Mouse (Mus musculus): ENCODE results near the gene Xpnpep1. TPM values are rescaled to one million over a fixed set of nuclear protein-coding genes. Genes with fewer than 3 reads are reported as not detected.

Xpnpep1 gene
- polyA plus RNA-seq (2014; fragmentation: Nextera tagmentation; extraction: Ambion mirVana) = 168 and 170 TPM in 2 replicates

DNA sequence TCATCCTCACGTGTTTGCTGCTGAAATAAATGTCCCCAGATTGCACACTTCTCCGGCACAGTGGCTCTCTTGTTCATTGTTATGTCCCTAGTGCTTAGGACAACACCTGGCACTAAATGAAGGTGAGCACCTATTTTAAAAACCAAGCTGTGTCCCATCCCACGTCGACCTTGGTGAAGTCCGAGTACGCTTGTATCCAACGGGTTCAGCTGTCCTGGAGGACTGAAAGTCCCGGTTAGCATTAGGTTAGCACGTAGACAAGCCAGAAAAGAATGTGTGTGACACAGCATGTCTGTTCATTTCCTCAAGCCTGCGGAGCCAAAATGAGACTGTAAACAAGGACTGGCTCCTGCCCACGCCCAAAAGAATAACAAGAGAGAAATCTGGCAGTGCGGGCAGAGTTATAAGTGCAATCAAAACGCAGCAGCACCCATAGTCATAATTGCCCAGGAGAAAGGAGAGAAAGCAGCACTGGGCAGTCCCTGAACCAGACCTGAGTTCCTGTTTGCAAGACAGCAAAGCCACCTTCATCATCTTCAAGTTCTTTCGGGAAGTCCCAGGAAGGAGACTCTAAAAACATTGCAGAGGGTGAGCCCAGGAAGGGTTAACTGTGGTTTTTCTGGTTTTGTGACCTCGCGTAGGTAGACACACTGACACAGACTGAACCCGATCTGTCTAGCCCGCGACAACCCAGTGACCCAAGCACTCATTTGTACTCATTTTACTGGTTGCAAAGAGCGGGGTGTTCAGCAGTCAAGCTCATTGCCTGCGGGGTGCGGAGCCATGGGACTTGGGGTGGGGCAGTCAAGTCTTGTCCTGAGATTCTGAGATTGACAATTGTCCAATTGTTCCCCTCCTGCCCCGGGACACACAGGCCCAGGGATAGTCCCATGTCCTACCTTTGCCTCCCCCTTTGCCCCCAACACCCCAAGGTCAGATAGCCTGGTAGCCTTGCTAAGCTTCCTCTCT, at the start of gene Xpnpep1:
Gene Xpnpep1 (minus strand): TSS at position 51 of the 969 bp plus-strand sequence.
- Histone ChIP-seq H3K27me3 (ENCODE audit: control insufficient read depth, insufficient read depth, low read length) (no peaks in the 10 kb centered on the region), H3K36me3 (ENCODE audit: control insufficient read depth, insufficient read depth, low read length) (no peaks in the 10 kb centered on the region), H3K4me1 (ENCODE audit: control insufficient read depth, insufficient read depth, low read length) (peaks cover 6% of the 10 kb centered on the region), H3K9me3 (ENCODE audit: control insufficient read depth, low read length) (no peaks in the 10 kb centered on the region), H3K27ac (ENCODE audit: low read depth, low read length) (no peak within 1 kb of the TSS), H3K4me3 (ENCODE audit: low read depth, low read length) (peak within 1 kb of the TSS; percentile 90; the same call in 1 of the 2 replicates), H3K9ac (ENCODE audit: low read length) (no peak within 1 kb of the TSS), H3K4me2 (ENCODE audit: low read depth) (peak within 1 kb of the TSS; percentile 74)
- 83% methylated on average over 23 of the region's 23 CpGs for WGBS
- ATAC-seq (ENCODE audit: insufficient read depth, low FRiP score, low TSS enrichment) = no peak
- no peak for DNase-seq (ENCODE audit: low spot score)

DNA sequence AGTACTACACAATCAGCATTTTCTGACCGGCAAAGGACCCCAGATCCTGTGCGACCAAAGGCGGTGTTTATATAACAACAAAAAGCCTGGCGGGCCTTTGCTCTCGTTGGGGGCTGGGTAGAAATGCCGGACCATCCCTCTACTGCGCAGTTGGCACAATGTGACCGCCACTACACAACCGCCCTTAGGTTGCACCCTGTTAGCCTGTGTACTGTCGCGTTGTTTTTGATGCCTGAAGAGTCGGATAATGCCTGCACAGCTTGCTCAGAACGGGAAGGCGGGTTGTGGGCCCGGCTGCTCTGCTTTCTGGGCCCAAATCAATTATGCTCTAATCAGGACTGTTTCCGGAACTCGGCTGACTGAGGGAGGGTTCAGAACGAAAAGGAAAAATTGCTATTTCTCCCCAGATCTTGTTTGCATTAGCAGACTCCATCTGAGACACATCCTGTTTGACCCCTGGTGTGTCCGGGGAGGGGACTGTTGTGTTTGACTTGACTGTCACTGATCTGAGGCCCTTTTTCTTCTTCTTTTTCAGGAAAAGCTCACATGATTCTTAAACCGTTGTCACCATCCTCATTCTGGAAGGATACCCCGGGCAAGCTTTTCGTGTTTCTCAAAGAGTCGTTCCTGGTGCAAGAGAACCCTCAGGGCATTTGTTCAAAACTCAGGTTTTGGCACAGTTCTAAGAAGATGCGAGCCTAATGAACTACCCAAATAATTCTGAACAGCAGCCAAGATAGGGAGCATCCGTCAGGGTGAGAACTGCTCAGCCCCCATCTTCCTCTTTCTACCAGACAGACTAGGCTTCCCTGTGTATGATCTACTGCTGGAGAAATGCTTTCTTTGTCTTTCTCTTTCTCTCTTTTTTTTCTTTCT, 47.5 kb upstream of the Xpnpep1 start:
- H3K27me3 ChIP-seq (ENCODE audit: control insufficient read depth, insufficient read depth, low read length) = no peaks in the 10 kb centered on the region
- ATAC-seq (ENCODE audit: insufficient read depth, low FRiP score, low TSS enrichment) (no peak), DNase-seq (ENCODE audit: low spot score) (peak; percentile 45)
- H3K9me3 ChIP-seq (ENCODE audit: control insufficient read depth, low read length) = no peaks in the 10 kb centered on the region
- H3K9ac ChIP-seq (ENCODE audit: low read length) = no peak overlapping the region
- no peaks in the 10 kb centered on the region; the same call in 1 of the 2 replicates for H3K4me1 ChIP-seq (ENCODE audit: control insufficient read depth, insufficient read depth, low read length)
- H3K4me2 ChIP-seq (ENCODE audit: low read depth) = peak overlapping the region; percentile 21; the same call in 1 of the 2 replicates
- H3K27ac ChIP-seq (ENCODE audit: low read depth, low read length) = no peak overlapping the region
- no peak overlapping the region for H3K4me3 ChIP-seq (ENCODE audit: low read depth, low read length)
- no peaks in the 10 kb centered on the region for H3K36me3 ChIP-seq (ENCODE audit: control insufficient read depth, insufficient read depth, low read length)
- WGBS = 44% methylated on average over 25 of the region's 25 CpGs

DNA sequence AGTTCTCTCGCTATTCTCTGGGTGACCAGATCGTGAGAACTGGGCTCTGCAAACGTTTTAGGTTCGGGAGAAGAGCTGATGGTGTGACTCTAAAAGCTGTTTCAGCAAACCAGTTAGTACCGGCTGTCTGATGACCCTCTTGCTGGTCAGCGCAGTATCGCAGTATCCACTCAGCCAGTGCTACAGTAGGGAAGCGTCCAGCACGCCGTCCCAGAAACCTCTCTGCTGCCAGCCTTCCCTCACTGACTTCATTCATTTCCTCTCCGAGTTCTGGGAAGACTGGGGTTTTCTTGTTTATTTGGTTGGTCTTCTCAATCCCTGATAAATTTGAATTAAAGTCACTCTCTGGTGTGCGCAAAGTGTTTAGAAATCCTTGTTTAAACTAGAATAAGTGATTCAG, 46.8 kb upstream of the Xpnpep1 start:
- Histone ChIP-seq H3K4me3 (ENCODE audit: low read depth, low read length) (no peak overlapping the region), H3K9ac (ENCODE audit: low read length) (no peak overlapping the region)

DNA sequence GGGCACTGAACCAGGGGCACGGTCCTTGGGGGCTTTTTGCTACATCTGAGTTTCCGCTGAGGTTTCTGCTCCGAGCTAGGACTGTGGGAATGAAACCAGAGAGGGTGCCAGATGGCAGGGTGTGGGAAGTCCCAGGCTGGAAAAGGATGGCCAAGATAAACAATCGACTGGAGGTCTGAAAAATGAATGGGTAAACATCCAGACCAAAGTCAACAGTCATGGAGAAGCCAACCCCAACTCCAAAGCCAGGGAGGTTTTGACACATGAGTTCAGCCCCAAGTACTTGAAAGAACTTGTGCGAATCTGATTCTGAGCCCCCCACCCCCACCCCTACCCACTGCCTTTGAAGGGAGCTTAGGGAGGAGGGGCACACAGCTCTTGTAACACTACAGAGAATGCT, 44.7 kb upstream of the Xpnpep1 start:
- no peaks in the 10 kb centered on the region for H3K36me3 ChIP-seq (ENCODE audit: control insufficient read depth, insufficient read depth, low read length)
- no peak overlapping the region for H3K9ac ChIP-seq (ENCODE audit: low read length)
- H3K27ac ChIP-seq (ENCODE audit: low read depth, low read length) = no peak overlapping the region
- ATAC-seq (ENCODE audit: insufficient read depth, low FRiP score, low TSS enrichment) (no peak), DNase-seq (ENCODE audit: low spot score) (peak; percentile 19)
- H3K9me3 ChIP-seq (ENCODE audit: control insufficient read depth, low read length) = no peaks in the 10 kb centered on the region
- H3K4me3 ChIP-seq (ENCODE audit: low read depth, low read length) = no peak overlapping the region
- no peaks in the 10 kb centered on the region; the same call in 1 of the 2 replicates for H3K4me1 ChIP-seq (ENCODE audit: control insufficient read depth, insufficient read depth, low read length)
- WGBS = 53% methylated on average over 5 of the region's 5 CpGs
- H3K27me3 ChIP-seq (ENCODE audit: control insufficient read depth, insufficient read depth, low read length) = no peaks in the 10 kb centered on the region
- H3K4me2 ChIP-seq (ENCODE audit: low read depth) = no peak overlapping the region

More for the DNA sequence above, 46.8 kb upstream of the Xpnpep1 start:
- Histone ChIP-seq H3K4me1 (ENCODE audit: control insufficient read depth, insufficient read depth, low read length) (no peaks in the 10 kb centered on the region; the same call in 1 of the 2 replicates), H3K9me3 (ENCODE audit: control insufficient read depth, low read length) (no peaks in the 10 kb centered on the region), H3K27ac (ENCODE audit: low read depth, low read length) (no peak overlapping the region), H3K36me3 (ENCODE audit: control insufficient read depth, insufficient read depth, low read length) (no peaks in the 10 kb centered on the region), H3K27me3 (ENCODE audit: control insufficient read depth, insufficient read depth, low read length) (no peaks in the 10 kb centered on the region), H3K4me2 (ENCODE audit: low read depth) (0 out of 2 replicates have a peak overlapping the region, but pooled peaks have one; percentile 21)
- DNase-seq (ENCODE audit: low spot score) (peak; percentile 25), ATAC-seq (ENCODE audit: insufficient read depth, low FRiP score, low TSS enrichment) (no peak)
- WGBS = 64% methylated on average over 12 of the region's 12 CpGs

DNA sequence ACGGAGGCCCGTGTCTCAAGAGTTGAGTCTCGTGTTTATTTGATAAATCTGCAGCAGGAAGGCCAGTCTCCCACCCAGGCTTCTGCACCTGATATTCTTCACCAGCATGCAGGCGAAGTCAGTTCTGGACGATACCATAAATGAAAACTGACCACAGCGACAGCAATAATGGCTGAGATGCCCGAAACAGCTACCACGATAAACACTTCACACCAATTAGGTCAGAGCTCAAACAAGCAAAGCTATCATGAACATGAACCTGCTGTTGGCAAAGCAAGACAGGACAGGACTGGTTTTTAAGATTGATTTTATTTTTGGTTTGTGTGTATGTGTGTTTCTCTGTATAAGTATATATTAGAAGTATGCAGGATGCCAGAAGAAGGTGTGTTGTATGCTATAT, 42.8 kb upstream of the Xpnpep1 start:
- no peak for ATAC-seq (ENCODE audit: insufficient read depth, low FRiP score, low TSS enrichment)

DNA sequence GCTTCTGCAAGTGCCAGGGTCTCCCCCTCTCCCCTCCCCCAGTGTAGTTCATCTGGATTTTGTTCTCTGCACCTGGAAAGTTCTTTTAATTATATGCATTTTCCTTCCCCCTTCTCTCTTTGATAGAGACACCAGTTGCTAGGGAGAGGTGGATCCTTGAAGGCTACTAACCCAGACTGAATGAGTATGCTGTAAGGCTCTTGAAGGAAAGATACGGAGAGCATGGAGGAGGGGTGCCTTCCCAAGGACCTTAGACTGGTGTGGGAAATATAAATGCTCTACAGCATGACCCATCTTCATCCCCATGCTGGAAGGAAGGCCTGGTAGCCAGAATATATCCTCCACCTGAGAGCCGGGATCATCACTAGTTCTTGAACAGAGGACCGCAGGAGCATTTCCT, 41.3 kb upstream of the Xpnpep1 start:
- no peaks in the 10 kb centered on the region for H3K4me1 ChIP-seq (ENCODE audit: control insufficient read depth, insufficient read depth, low read length)
- ATAC-seq (ENCODE audit: insufficient read depth, low FRiP score, low TSS enrichment) (no peak), DNase-seq (ENCODE audit: low spot score) (no peak)
- 77% methylated on average over 3 of the region's 3 CpGs for WGBS
- H3K9me3 ChIP-seq (ENCODE audit: control insufficient read depth, low read length) = no peaks in the 10 kb centered on the region
- no peak overlapping the region for H3K27ac ChIP-seq (ENCODE audit: low read depth, low read length)
- H3K4me2 ChIP-seq (ENCODE audit: low read depth) = no peak overlapping the region
- H3K27me3 ChIP-seq (ENCODE audit: control insufficient read depth, insufficient read depth, low read length) = no peaks in the 10 kb centered on the region
- no peak overlapping the region for H3K9ac ChIP-seq (ENCODE audit: low read length)
- no peaks in the 10 kb centered on the region for H3K36me3 ChIP-seq (ENCODE audit: control insufficient read depth, insufficient read depth, low read length)
- no peak overlapping the region for H3K4me3 ChIP-seq (ENCODE audit: low read depth, low read length)

More for the DNA sequence above, 42.8 kb upstream of the Xpnpep1 start:
- Histone ChIP-seq H3K27ac (ENCODE audit: low read depth, low read length) (no peak overlapping the region), H3K4me3 (ENCODE audit: low read depth, low read length) (no peak overlapping the region), H3K4me2 (ENCODE audit: low read depth) (no peak overlapping the region), H3K36me3 (ENCODE audit: control insufficient read depth, insufficient read depth, low read length) (no peaks in the 10 kb centered on the region), H3K4me1 (ENCODE audit: control insufficient read depth, insufficient read depth, low read length) (no peaks in the 10 kb centered on the region; the same call in 1 of the 2 replicates), H3K27me3 (ENCODE audit: control insufficient read depth, insufficient read depth, low read length) (no peaks in the 10 kb centered on the region), H3K9ac (ENCODE audit: low read length) (no peak overlapping the region), H3K9me3 (ENCODE audit: control insufficient read depth, low read length) (no peaks in the 10 kb centered on the region)
- DNase-seq (ENCODE audit: low spot score) = no peak
- WGBS = 84% methylated on average over 8 of the region's 8 CpGs

DNA sequence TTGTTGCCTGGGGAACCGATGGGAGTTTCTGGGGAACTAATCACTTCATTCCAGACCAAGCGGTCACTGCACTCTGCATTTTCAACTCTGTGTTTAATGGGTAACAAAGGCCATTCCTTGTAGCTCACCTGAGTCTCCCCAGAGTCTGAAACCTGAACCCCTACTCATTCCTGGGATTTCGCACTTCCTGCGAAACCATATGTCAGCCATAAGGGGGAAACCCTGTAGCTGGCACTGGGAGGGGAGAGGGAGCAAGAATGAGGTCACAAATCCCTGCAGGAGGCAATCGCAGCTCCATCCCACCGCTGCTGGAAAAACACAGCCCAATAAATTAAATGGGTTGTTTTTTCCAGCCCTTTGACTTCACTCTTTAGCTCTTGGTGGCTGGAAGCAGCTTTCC, 40.9 kb upstream of the Xpnpep1 start:
- H3K27ac ChIP-seq (ENCODE audit: low read depth, low read length) = no peak overlapping the region

DNA sequence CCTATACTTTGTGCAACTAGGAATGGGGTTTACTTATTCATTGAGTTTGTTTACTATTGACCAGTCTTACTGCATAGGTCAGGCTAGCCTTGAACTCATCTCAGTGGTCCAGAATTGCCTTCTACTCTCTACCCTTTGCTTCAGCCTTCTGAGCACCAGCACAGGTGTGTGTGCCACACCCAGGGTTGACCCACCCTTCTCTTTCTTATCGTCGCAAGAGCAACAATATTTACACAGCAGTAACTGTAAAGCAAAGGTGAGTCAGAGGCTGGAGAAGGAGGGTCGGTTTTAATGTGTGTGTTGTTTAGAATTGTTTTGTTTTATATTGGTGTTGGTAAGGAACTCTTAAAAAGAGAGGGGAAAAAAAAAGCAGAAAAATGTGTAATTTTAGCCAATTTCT, 40.5 kb upstream of the Xpnpep1 start:
- H3K9me3 ChIP-seq (ENCODE audit: control insufficient read depth, low read length) = no peaks in the 10 kb centered on the region
- H3K4me2 ChIP-seq (ENCODE audit: low read depth) = no peak overlapping the region
- 63% methylated on average over 3 of the region's 3 CpGs for WGBS
- ATAC-seq (ENCODE audit: insufficient read depth, low FRiP score, low TSS enrichment) = no peak
- H3K4me1 ChIP-seq (ENCODE audit: control insufficient read depth, insufficient read depth, low read length) = no peaks in the 10 kb centered on the region
- no peak overlapping the region for H3K27ac ChIP-seq (ENCODE audit: low read depth, low read length)
- no peak overlapping the region for H3K4me3 ChIP-seq (ENCODE audit: low read depth, low read length)
- no peaks in the 10 kb centered on the region for H3K27me3 ChIP-seq (ENCODE audit: control insufficient read depth, insufficient read depth, low read length)
- no peak overlapping the region for H3K9ac ChIP-seq (ENCODE audit: low read length)
- no peak for DNase-seq (ENCODE audit: low spot score)
- H3K36me3 ChIP-seq (ENCODE audit: control insufficient read depth, insufficient read depth, low read length) = no peaks in the 10 kb centered on the region

More for the DNA sequence above, 40.9 kb upstream of the Xpnpep1 start:
- peak; percentile 51 for DNase-seq (ENCODE audit: low spot score)
- H3K9me3 ChIP-seq (ENCODE audit: control insufficient read depth, low read length) = no peaks in the 10 kb centered on the region
- H3K4me3 ChIP-seq (ENCODE audit: low read depth, low read length) = no peak overlapping the region
- ATAC-seq (ENCODE audit: insufficient read depth, low FRiP score, low TSS enrichment) = no peak
- H3K36me3 ChIP-seq (ENCODE audit: control insufficient read depth, insufficient read depth, low read length) = no peaks in the 10 kb centered on the region
- 33% methylated on average over 6 of the region's 6 CpGs for WGBS
- H3K27me3 ChIP-seq (ENCODE audit: control insufficient read depth, insufficient read depth, low read length) = no peaks in the 10 kb centered on the region
- no peaks in the 10 kb centered on the region for H3K4me1 ChIP-seq (ENCODE audit: control insufficient read depth, insufficient read depth, low read length)
- no peak overlapping the region for H3K9ac ChIP-seq (ENCODE audit: low read length)
- no peak overlapping the region for H3K4me2 ChIP-seq (ENCODE audit: low read depth)
